Mouse (Mus musculus): Measurements from ENCODE around the gene Calu. TPM values are rescaled to one million over a fixed set of nuclear protein-coding genes. Genes with fewer than 3 reads are reported as not detected.

Calu gene
- polyA plus RNA-seq, 1 experiment from 2014 or later = 384 TPM

GRCm38 (mm10) chr6:29420596-29420995 is 72.7 kb downstream of the Calu start:
- Histone ChIP-seq H3K4me1 (ENCODE audit: control insufficient read depth, insufficient read depth, low read length) (no peaks in the 10 kb centered on the region), H3K27ac (ENCODE audit: low read length) (no peak overlapping the region), H3K27me3 (ENCODE audit: control insufficient read depth, insufficient read depth, low read length) (no peaks in the 10 kb centered on the region), H3K9ac (replicated peaks; ENCODE audit: low read depth, low read length) (no peak overlapping the region), H3K9me3 (ENCODE audit: control insufficient read depth, low read depth, low read length) (no peaks in the 10 kb centered on the region), H3K36me3 (ENCODE audit: control insufficient read depth, insufficient read depth, low read length) (peaks cover 4% of the 10 kb centered on the region; the same call in 1 of the 2 replicates), H3K4me2 (replicated peaks; ENCODE audit: low read depth, low read length) (no peak overlapping the region), H3K4me3 (ENCODE audit: low read depth, low read length) (no peak overlapping the region)
- ATAC-seq (ENCODE audit: insufficient number of reproducible peaks, insufficient read depth, low FRiP score, low read depth) = no peak
- WGBS = 84% methylated on average over 2 of the region's 2 CpGs

GRCm38 (mm10) chr6:29425118-29425517 is 77.2 kb downstream of the Calu start:
- 88% methylated on average over 8 of the region's 8 CpGs for WGBS
- no peak overlapping the region for H3K4me3 ChIP-seq (ENCODE audit: low read depth, low read length)
- no peak for ATAC-seq (ENCODE audit: insufficient number of reproducible peaks, insufficient read depth, low FRiP score, low read depth)

GRCm38 (mm10) chr6:29426331-29426730 is 78.5 kb downstream of the Calu start:
- Histone ChIP-seq H3K4me2 (replicated peaks; ENCODE audit: low read depth, low read length) (no peak overlapping the region), H3K27me3 (ENCODE audit: control insufficient read depth, insufficient read depth, low read length) (no peaks in the 10 kb centered on the region), H3K9me3 (ENCODE audit: control insufficient read depth, low read depth, low read length) (no peaks in the 10 kb centered on the region), H3K4me3 (ENCODE audit: low read depth, low read length) (no peak overlapping the region), H3K27ac (ENCODE audit: low read length) (no peak overlapping the region), H3K36me3 (ENCODE audit: control insufficient read depth, insufficient read depth, low read length) (no peaks in the 10 kb centered on the region), H3K4me1 (ENCODE audit: control insufficient read depth, insufficient read depth, low read length) (no peaks in the 10 kb centered on the region), H3K9ac (replicated peaks; ENCODE audit: low read depth, low read length) (no peak overlapping the region)
- WGBS = 61% methylated on average over 6 of the region's 6 CpGs
- no peak for ATAC-seq (ENCODE audit: insufficient number of reproducible peaks, insufficient read depth, low FRiP score, low read depth)

More at GRCm38 (mm10) chr6:29425118-29425517, 77.2 kb downstream of the Calu start:
- Histone ChIP-seq H3K36me3 (ENCODE audit: control insufficient read depth, insufficient read depth, low read length) (no peaks in the 10 kb centered on the region), H3K9me3 (ENCODE audit: control insufficient read depth, low read depth, low read length) (no peaks in the 10 kb centered on the region), H3K9ac (replicated peaks; ENCODE audit: low read depth, low read length) (no peak overlapping the region), H3K4me1 (ENCODE audit: control insufficient read depth, insufficient read depth, low read length) (no peaks in the 10 kb centered on the region), H3K27me3 (ENCODE audit: control insufficient read depth, insufficient read depth, low read length) (no peaks in the 10 kb centered on the region), H3K27ac (ENCODE audit: low read length) (no peak overlapping the region), H3K4me2 (replicated peaks; ENCODE audit: low read depth, low read length) (no peak overlapping the region)

Small RNAs within 50 kb of the gene (microRNA-seq; reads per million reads assigned to microRNA genes)
- gene Gm26220 = not detected
- not detected for gene Gm44354

Other genes with a start within 250 kb of the Calu start
- 44.1 and 48.5 TPM in 2 replicates for gene Rbm28, start 183.1 kb upstream of the Calu start, polyA plus RNA-seq (2014; fragmentation: Nextera tagmentation; extraction: Ambion mirVana)
- gene Prrt4, start 168.5 kb upstream of the Calu start, polyA plus RNA-seq (2014; fragmentation: Nextera tagmentation; extraction: Ambion mirVana) = 0.38 and 0.48 TPM in 2 replicates
- 36.1 and 41.7 TPM in 2 replicates for gene Impdh1, start 131.7 kb upstream of the Calu start, polyA plus RNA-seq (2014; fragmentation: Nextera tagmentation; extraction: Ambion mirVana)
- gene Hilpda, start 75.6 kb upstream of the Calu start, polyA plus RNA-seq (2014; fragmentation: Nextera tagmentation; extraction: Ambion mirVana) = 36.5 and 40.1 TPM in 2 replicates
- gene Fam71f2, start 68.5 kb upstream of the Calu start, polyA plus RNA-seq (2014; fragmentation: Nextera tagmentation; extraction: Ambion mirVana) = 0.60 and 0.68 TPM in 2 replicates
- not detected in 2 replicates for gene Fam71f1, start 28.9 kb upstream of the Calu start, polyA plus RNA-seq (2014; fragmentation: Nextera tagmentation; extraction: Ambion mirVana)
- 1.3 and 1.5 TPM in 2 replicates for gene Opn1sw, start 40.4 kb downstream of the Calu start, polyA plus RNA-seq (2014; fragmentation: Nextera tagmentation; extraction: Ambion mirVana)
- gene Ccdc136, start 48.2 kb downstream of the Calu start, polyA plus RNA-seq (2014; fragmentation: Nextera tagmentation; extraction: Ambion mirVana) = 22.0 and 29.5 TPM in 2 replicates
- 17.9 and 19.8 TPM in 2 replicates for gene Flnc, start 85.2 kb downstream of the Calu start, polyA plus RNA-seq (2014; fragmentation: Nextera tagmentation; extraction: Ambion mirVana)
- 235 and 266 TPM in 2 replicates for gene Atp6v1f, start 119.6 kb downstream of the Calu start, polyA plus RNA-seq (2014; fragmentation: Nextera tagmentation; extraction: Ambion mirVana)
- 0.64 TPM in 1 of 2 replicates, not detected in the other for gene Atp6v1fnb, start 123.4 kb downstream of the Calu start, polyA plus RNA-seq (2014; fragmentation: Nextera tagmentation; extraction: Ambion mirVana)
- 25.0 and 30.4 TPM in 2 replicates for gene Kcp, start 159.9 kb downstream of the Calu start, polyA plus RNA-seq (2014; fragmentation: Nextera tagmentation; extraction: Ambion mirVana)
- gene Irf5, start 178.6 kb downstream of the Calu start, polyA plus RNA-seq (2014; fragmentation: Nextera tagmentation; extraction: Ambion mirVana) = 6.4 and 7.2 TPM in 2 replicates